Mouse (Mus musculus) central nervous system, embryonic 14 days (tissue): Measurements from ENCODE around the gene Bcl2l1. TPM values are rescaled to one million over a fixed set of nuclear protein-coding genes. Genes with fewer than 3 reads are reported as not detected.

Experiments used
- polyA plus RNA-seq: library from polyadenylated mRNA; depleted of rRNA; stranded (reverse); fragments of >200 nt; gene quantifications from 2 replicates; pipeline ENCODE4 v1.2.3, GENCODE M21; 2012; rRNA removed

The Bcl2l1 gene
- 93.5 and 103 TPM in 2 replicates for polyA plus RNA-seq

DNA sequence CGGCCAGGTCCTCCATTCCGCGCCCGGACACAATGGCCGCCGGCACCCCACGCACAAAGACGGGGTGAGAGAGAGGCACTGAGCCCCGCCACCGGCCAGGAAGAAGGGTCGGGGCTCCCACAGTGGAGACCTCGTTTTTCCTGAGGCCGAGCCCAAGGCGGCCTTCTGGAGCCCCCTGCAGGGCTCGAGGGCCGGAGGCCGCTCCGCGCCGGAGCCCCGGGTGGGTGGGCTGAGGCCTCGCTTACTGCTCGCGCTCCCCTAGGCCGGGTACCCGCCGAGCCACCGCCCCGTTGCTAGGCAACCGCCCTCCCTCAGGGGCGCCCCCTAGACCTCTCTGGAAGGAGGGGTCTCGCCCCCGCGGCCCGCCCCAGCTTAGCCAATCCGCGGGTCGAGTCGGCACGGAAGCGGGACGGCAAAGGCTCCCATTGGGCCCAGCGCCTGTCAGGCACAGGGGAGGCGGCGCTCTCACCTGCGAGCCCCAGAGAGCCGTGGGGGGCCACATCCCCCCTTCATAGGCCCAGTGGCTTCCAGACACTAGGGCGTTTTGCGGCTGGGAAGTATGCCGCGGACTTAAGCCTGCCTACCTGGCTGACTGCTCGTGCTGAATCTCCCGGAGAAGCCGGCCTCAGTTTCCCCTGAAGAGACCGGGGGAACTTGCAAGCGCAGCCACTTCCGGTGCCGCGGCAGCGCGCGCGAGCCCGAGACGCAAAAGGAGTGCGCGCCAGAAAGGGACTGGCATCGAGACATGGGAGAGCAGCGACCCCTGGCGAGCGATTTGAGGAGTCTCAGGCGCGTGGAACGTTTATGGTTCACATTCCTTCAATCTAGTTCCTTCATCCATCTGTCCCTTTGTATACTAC is at the start of gene Bcl2l1:
Gene Bcl2l1 (minus strand): TSS at position 710 of the 860 bp plus-strand sequence.

DNA sequence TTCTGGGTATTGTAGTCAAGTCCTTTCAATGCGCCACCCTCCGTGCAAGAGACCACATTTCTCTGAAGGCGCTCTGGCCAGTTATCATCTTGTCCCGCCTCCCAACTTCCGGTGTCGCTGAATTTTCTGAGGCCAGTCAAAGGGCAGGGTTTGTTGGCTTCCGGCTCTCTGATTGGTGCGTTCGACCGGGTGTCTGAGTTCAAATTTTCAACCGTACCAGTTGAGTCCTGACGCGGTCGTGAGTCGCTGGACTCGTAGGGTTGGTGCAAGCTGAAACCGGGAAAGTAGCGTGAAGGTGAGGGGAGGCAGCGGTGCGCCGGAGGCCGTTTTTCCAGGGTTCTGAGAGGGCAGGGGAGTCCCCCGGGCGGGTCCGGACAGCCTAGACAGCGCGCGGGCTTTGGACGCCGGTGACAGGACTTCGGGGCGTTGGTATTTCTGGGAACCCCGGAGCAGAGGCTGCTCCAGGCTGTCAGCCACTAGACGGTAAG is 16.3 kb upstream of the Bcl2l1 start, which contains the start of gene Tpx2:
Gene Tpx2 (plus strand): TSS at position 150 of the 488 bp plus-strand sequence.

DNA sequence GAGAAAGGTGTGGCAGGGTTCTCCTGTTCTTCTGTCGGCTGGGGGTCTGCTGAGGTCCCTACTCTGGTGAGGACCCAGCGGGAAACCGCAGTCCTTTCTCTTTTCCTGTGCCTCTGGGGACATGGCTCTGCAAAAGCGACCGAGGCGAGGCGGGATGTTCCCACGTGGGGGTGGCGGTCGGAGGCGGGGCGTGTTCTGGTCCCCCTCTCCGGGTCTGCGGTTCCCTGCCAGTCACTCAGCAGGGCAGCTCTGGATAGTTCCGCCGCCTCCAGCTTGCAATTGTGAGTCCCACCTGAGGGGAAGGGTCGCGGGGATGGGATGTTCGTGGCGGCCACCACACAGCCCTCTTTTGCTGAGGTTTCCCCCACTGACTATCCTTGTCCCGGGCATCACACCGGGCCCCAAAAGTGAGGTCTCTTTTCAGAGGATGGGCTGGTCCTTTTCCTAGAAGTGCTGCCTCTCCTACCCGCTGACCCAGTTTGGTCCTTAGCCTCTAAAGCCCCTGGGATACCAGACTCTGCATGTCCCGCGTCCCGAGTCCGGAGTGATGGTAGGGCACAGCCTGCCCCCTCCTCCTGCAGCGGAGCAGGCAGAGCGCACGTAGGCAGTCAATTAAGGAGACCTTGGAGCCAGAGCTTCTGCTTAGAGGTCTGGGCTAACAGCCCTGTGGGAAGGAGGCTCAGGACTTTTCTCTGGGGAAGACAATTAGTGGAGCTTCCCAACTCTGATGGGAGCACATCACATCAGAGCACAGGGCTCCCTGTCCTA is 77.4 kb downstream of the Bcl2l1 start, which contains the start of gene Cox4i2:
Gene Cox4i2 (plus strand): TSS at position 230 of the 768 bp plus-strand sequence.

DNA sequence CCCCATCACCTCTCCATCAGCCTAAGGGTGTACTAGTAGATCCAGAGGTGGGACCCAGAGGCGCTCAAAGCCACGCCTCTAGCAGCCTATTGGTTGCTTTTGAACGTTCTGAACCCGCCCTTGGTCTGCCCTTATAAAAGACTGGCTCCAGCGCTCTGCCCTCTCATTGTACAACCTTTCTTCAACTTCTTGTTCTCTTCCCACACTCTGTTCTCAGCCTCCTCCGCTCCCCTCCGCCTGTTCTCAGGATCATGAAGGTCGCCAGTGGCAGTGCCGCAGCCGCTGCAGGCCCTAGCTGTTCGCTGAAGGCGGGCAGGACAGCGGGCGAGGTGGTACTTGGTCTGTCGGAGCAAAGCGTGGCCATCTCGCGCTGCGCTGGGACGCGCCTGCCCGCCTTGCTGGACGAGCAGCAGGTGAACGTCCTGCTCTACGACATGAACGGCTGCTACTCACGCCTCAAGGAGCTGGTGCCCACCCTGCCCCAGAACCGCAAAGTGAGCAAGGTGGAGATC is 95.4 kb downstream of the Bcl2l1 start, which contains the start of gene Id1:
Gene Id1 (plus strand): TSS at position 162 of the 512 bp plus-strand sequence.

Other genes starting within 250 kb of the Bcl2l1 start
- not detected in 2 replicates for gene Defb45, start 232.3 kb downstream of the Bcl2l1 start, polyA plus RNA-seq
- not detected in 2 replicates for gene Defb36, start 227.4 kb downstream of the Bcl2l1 start, polyA plus RNA-seq
- gene Defb25, start 208.7 kb downstream of the Bcl2l1 start, polyA plus RNA-seq, result not detected in 2 replicates
- 0.41 and 0.84 TPM in 2 replicates for gene Rem1, start 204.8 kb downstream of the Bcl2l1 start, polyA plus RNA-seq
- 172 and 175 TPM in 2 replicates for gene H13, start 162.3 kb downstream of the Bcl2l1 start, polyA plus RNA-seq
- gene Mcts2, start 144.7 kb downstream of the Bcl2l1 start, polyA plus RNA-seq, result 25.2 and 27.7 TPM in 2 replicates
- gene Id1, start 95.5 kb downstream of the Bcl2l1 start, polyA plus RNA-seq, result 133 and 168 TPM in 2 replicates
- gene Cox4i2, start 77.6 kb downstream of the Bcl2l1 start, polyA plus RNA-seq, result 3.8 and 5.3 TPM in 2 replicates
- gene Tpx2, start 16.2 kb upstream of the Bcl2l1 start, polyA plus RNA-seq, result 31.7 and 43.4 TPM in 2 replicates
- 0.13 TPM in 1 of 2 replicates, not detected in the other for gene Mylk2, start 79.6 kb upstream of the Bcl2l1 start, polyA plus RNA-seq
- 3.0 and 3.1 TPM in 2 replicates for gene Foxs1, start 101.5 kb upstream of the Bcl2l1 start, polyA plus RNA-seq
- gene Dusp15, start 120.0 kb upstream of the Bcl2l1 start, polyA plus RNA-seq, result 19.2 and 19.9 TPM in 2 replicates
- gene Ttll9, start 130.8 kb upstream of the Bcl2l1 start, polyA plus RNA-seq, result 4.9 and 5.0 TPM in 2 replicates
- gene Pdrg1, start 183.7 kb upstream of the Bcl2l1 start, polyA plus RNA-seq, result 134 and 148 TPM in 2 replicates
- gene Xkr7, start 200.1 kb upstream of the Bcl2l1 start, polyA plus RNA-seq, result 9.0 and 10.0 TPM in 2 replicates
- 8.8 and 9.1 TPM in 2 replicates for gene Ccm2l, start 234.2 kb upstream of the Bcl2l1 start, polyA plus RNA-seq